Mouse (Mus musculus) lung, postnatal 25 days (tissue): ENCODE measurements around the gene Bach2.

Experiments
- DNase-seq: peaks from one replicate; pipeline ENCODE4 v3.0.0; 2022; ENCODE audit warnings: low spot score

The Bach2 gene

GRCm38 (mm10) chr4:32389107-32389800 is 150.7 kb downstream of the Bach2 start:
- DNase-seq = no peak

GRCm38 (mm10) chr4:32391260-32391659 is 152.7 kb downstream of the Bach2 start:
- DNase-seq = no peak

- DNase-seq = no peak
Observed at GRCm38 (mm10) chr4:32393226-32393625, 154.6 kb downstream of the Bach2 start.

DNA sequence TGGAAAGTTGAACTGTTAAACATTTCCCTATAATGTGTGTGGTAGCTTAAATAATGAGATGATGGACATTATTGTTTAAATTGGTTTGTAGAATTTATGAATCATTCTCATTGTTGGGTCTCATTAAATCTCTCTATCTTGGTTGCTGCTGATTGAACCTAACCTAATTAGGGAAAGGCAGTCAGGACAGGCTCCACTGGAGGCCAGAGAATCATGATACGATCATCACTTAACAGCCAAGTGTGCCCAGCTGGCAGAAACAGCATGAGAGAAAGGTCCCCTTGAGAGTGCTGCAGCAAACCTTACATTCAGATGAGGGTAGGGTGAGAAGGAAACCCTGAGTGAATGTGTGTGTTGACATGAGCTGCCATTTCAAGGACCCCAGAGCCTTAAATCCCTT is 155.3 kb downstream of the Bach2 start:
- DNase-seq = no peak

GRCm38 (mm10) chr4:32394850-32395249 is 156.2 kb downstream of the Bach2 start:
- DNase-seq = no peak

DNA sequence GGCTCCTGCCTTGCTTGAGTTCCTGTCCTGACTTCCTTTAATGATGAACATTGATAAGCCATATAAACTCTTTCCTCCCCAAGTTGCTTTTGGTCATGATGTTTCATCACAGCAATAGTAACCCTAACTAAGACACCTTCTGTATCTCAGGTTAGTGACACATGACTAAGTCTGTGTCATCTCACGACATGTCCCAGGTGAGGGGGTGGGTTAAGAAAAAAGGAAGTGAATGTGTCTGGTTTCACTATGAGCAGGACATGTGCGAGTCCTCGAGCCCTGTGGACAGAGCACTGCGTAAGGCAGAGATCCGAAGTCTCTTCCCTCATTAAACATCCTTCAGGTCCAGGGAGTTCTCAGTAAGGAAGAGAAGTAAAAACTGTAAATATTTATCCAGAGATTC is 162.9 kb downstream of the Bach2 start:
- DNase-seq = no peak

DNA sequence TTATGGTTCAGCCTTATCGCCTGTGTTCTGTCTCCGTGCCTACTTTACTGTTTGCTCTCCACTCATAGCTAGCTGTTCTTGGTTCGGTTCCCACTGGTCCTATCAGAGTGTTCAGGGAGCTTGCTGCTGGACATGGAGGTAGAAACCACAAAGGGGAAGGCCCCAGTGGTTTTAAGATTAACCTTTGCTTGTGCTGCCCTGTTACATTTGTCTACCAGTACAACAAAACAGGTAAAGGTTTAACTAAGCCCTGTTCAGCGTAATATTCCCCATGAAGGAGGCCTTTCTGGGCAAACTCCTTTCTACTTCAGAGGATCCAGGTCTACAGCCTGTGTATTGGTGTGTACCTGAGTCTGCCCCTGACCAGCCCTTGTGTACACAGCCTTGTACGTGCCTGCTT is 164.9 kb downstream of the Bach2 start:
- no peak for DNase-seq

GRCm38 (mm10) chr4:32405149-32405882 is 166.7 kb downstream of the Bach2 start:
- DNase-seq = no peak

GRCm38 (mm10) chr4:32405985-32406384 is 167.4 kb downstream of the Bach2 start:
- DNase-seq = no peak

GRCm38 (mm10) chr4:32408535-32408934 is 169.9 kb downstream of the Bach2 start:
- DNase-seq = no peak

DNA sequence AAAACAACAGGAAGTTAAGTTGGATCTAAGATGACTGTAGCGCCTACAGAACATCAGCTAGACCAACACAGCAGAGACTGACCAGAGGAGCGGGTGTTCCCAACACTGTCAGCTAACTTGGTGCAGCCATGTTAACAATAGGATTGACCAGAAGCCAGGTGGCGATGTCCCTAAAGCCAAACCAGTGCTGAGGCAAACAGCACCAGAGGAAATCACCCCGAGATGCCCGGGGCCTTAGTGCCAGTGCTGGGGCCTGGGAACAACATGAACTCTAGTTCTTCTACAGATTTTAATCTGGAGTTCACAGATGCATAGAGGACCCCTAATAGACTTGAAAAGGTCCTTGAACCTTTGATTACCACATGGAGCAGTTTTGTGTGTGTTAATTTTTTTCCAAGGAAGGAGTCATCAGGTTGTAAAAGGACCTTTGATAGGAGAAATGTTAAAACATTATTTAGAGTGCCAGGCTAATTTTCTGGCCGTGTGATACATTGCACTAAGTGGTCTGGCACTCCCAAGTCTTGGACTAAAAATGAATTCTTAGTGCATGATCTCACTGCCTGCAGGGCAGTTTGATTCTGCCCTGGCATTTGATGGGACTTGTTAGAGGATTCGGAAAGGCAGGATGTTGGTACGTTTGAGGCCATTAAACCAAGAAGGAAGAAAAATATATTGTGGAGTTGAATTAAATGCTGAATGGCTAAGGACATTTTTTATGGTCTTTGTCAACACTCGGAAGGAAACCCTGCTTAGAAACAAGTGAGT is 170.7 kb downstream of the Bach2 start:
- DNase-seq = no peak

GRCm38 (mm10) chr4:32413063-32413462 is 174.5 kb downstream of the Bach2 start:
- no peak for DNase-seq

DNA sequence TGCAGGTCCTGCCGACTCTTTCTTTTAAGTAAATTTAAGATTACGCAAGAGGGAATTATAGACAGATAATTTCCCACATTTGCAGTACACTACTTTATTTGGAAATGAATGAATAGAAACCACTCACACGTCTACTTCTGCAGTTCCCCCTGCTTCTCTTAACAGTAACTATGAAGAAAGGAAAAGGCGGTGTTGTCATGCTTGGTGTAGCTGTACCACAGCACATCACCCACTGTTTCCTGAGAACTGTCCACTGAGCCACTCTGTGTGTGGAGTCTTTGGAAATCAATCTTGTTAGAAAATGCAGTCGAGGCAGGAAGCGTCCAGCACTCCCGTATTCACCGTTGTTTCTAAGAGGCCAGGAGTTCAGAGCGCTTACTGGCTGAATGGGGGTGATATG is 174.9 kb downstream of the Bach2 start:
- DNase-seq = no peak

GRCm38 (mm10) chr4:32414959-32415358 is 176.4 kb downstream of the Bach2 start:
- DNase-seq = no peak

- DNase-seq = no peak
Observed at GRCm38 (mm10) chr4:32417939-32418338, 179.3 kb downstream of the Bach2 start.

GRCm38 (mm10) chr4:32421570-32421969 is 183.0 kb downstream of the Bach2 start:
- no peak for DNase-seq

GRCm38 (mm10) chr4:32422427-32422826 is 183.8 kb downstream of the Bach2 start:
- no peak for DNase-seq

DNA sequence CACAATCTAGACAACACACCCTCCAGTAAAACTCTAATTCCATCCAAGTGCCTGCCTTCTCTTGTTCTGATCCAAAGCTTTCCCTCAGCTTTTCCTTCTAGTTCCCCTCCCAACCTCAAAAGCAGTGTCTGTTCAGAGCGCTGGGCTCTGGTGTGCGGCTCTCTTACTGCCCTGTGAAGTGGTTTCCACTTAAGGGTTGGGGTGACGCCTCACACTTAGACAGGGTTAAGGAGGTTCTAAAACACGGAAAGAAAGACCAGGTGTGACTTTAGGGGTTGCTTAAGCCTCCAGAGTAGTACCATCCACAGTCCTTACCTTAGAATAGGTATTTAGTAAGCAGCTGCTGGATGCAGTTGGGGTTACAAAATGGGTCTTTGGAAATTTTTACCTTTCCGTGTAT is 185.1 kb downstream of the Bach2 start:
- DNase-seq = no peak

DNA sequence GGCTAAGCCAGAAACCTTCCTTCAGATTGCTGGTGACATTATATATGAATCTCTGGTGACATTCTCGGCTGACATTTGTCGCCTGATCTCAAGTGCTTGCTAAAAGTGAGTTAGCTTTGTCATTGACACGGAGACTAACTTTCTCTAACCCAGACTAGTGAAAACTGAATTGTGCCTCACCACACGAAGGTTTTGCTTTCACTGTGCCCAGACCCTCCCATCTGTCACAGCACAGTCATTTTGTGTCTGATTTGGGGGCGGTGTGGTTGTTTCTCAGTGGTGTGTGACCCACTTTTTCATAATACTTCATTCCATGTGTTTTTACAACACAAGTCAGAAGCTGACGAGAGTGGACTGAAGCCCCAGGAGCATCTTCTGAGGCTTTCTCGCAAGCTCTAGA is 185.8 kb downstream of the Bach2 start:
- no peak for DNase-seq

DNA sequence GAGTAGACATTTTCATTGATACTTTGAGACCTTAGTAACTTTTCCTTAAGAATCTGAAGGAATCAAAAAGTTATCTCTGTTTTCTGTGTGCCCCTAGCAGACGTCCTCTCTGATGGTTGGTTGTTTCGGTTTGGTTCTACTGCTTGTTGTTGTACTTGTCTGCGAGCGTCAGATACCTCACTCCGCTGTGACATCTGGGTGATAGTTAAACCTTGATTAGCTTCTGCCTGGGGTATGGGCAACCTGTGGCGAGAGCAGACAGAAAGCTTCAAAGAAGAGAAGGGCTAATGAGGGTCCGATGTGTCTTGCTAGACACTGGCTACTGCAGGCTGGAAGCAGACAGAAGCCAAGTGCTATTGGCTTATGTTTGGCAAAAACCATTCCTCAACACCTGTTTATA is 186.5 kb downstream of the Bach2 start:
- DNase-seq = no peak

GRCm38 (mm10) chr4:32425641-32426040 is 187.0 kb downstream of the Bach2 start:
- no peak for DNase-seq

GRCm38 (mm10) chr4:32426779-32427577 is 188.4 kb downstream of the Bach2 start:
- no peak for DNase-seq
